ENCODE assay signal across 11 mouse cellular contexts in genomic region chr2:53501657-53502274, GRCm38 (mm10).
DNase-seq lines count a peak whose midpoint lies in the region; ATAC-seq lines count a peak whose summit lies in the region.
"Had no signal": no experiment of that assay in that cellular context is flagged by ENCODE, and none has a peak within 500 bp of the region (broad histone marks: within the 10 kb centered on the region; RNA-seq: fewer than 3 reads in every experiment).

No protein-coding gene starts in this region.

- H3K27me3 ChIP-seq in liver, embryonic 11.5 days (replicated peaks; ENCODE audit: control insufficient read depth, insufficient read depth, low read length) = no peaks in the 10 kb centered on the region

- H3K36me3 ChIP-seq in liver, embryonic 11.5 days (ENCODE audit: control insufficient read depth, insufficient read depth, low read length) = no peaks in the 10 kb centered on the region

- H3K9me3 ChIP-seq in liver, embryonic 11.5 days (ENCODE audit: control insufficient read depth, low read length) = no peaks in the 10 kb centered on the region

- H3K4me1 ChIP-seq in liver, embryonic 11.5 days (replicated peaks; ENCODE audit: control insufficient read depth, insufficient read depth, low read length) = no peaks in the 10 kb centered on the region

- WGBS in liver, embryonic 11.5 days = 41% methylated on average over 14 of the region's 14 CpGs

- ATAC-seq in liver, embryonic 11.5 days (replicated peaks; ENCODE audit: low FRiP score) = no peak
- ATAC-seq: lung, postnatal 0 days had no signal

- no peak overlapping the region for H3K9ac ChIP-seq in liver, embryonic 11.5 days (ENCODE audit: low read depth, low read length)

- H3K4me3 ChIP-seq in liver, embryonic 11.5 days (ENCODE audit: low read depth, low read length) = no peak overlapping the region

- no peak overlapping the region for H3K4me2 ChIP-seq in liver, embryonic 11.5 days

- DNase-seq in right cerebral cortex, adult 2 months (ENCODE audit: low spot score in 2 of 2) = peak; percentile 7 to 12
- DNase-seq in right cerebral cortex, postnatal 14 days = no peak
- DNase-seq in forelimb bud, embryonic 11.5 days (ENCODE audit: low read depth, low spot score) = peak; percentile 11
- peak; percentile 50 for DNase-seq in mesoderm, embryonic 11.5 days (ENCODE audit: low read depth, low spot score)
- DNase-seq in liver, embryonic 11.5 days (ENCODE audit: low spot score) = no peak
- no peak for DNase-seq in cerebellum, postnatal 25 days
- DNase-seq in kidney, postnatal 25 days = no peak
- no peak for DNase-seq in yolk sac, embryonic 10.5 days (ENCODE audit: low spot score)
- DNase-seq: cerebellum, postnatal 14 days; kidney, adult 18-20 months had no signal

- H3K27ac ChIP-seq in liver, embryonic 11.5 days (ENCODE audit: low read depth, low read length) = no peak overlapping the region

Comparison
In these comparisons a context has a peak if more than half of its experiments do, and no peak if none do; other contexts are left out.
1. DNase-seq: peak in right cerebral cortex, adult 2 months (2 of 2), forelimb bud, embryonic 11.5 days (single experiment) and mesoderm, embryonic 11.5 days (single experiment); none in right cerebral cortex, postnatal 14 days (single experiment), liver, embryonic 11.5 days (single experiment), cerebellum, postnatal 25 days (0 of 2), kidney, postnatal 25 days (0 of 2) and yolk sac, embryonic 10.5 days (single experiment).